Mouse (Mus musculus) stomach, postnatal 0 days (tissue): ENCODE data around the gene Plin2.

Source experiments
- CTCF ChIP-seq: IDR thresholded peaks from 2 replicates; pipeline ENCODE4 v1.5.1; 2016; ENCODE audit warnings: antibody characterized with exemption, low read depth, mild to moderate bottlenecking, moderate library complexity
- EP300 ChIP-seq: optimal IDR thresholded peaks from 2 replicates; pipeline ENCODE3; 2016; ENCODE audit warnings: antibody characterized with exemption

DNA sequence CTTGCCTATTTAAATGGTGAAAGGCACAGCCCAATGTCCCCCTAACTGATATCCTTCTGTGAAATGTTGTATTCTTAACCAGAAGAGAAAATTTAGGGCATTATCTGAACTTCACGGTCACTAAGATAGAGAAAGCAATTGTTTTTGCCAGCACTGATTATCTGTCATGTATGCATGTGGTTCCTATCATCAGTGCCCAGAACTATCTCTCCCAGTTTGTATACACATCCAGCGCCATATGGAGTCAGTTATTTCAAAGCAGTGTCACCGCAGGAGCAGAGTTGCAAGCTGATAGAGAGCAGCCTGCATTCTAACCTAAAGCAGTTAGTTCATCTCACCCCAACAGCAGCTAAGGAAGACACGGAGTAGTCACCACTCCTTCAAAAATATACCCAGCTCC, 5.9 kb downstream of the Plin2 start:
- TF ChIP-seq CTCF: no peak
- no peak for TF ChIP-seq EP300
